Mouse (Mus musculus): Measurements from ENCODE around the gene Ckmt2. TPM values are rescaled to one million over a fixed set of nuclear protein-coding genes. Genes with fewer than 3 reads are reported as not detected.

Gene Ckmt2
- total and polyA plus RNA-seq, 2 experiments from 2014 or later, result 0.14 TPM; not detected in 1

- Histone ChIP-seq H3K9me3 (ENCODE audit: low read length) (no peaks in the 10 kb centered on the region), H3K27ac (ENCODE audit: low read depth, low read length) (no peak overlapping the region), H3K9ac (no peak overlapping the region), H3K4me3 (ENCODE audit: low read depth, low read length) (no peak overlapping the region), H3K4me1 (ENCODE audit: insufficient read depth) (no peaks in the 10 kb centered on the region), H3K4me2 (ENCODE audit: low read depth) (no peak overlapping the region), H3K27me3 (ENCODE audit: insufficient read depth, low read length) (no peaks in the 10 kb centered on the region), H3K36me3 (ENCODE audit: insufficient read depth) (no peaks in the 10 kb centered on the region)
- DNase-seq (no peak), ATAC-seq (no peak)
- WGBS, result 81% methylated on average over 7 of the region's 7 CpGs
- no peak for TF ChIP-seq CTCF (IDR thresholded peaks at IDR 0.05; ENCODE audit: low read depth)
Observed at GRCm38 (mm10) chr13:91873734-91874329, 2.9 kb downstream of the Ckmt2 start.

- ATAC-seq (peak; percentile 91), DNase-seq (peak; percentile 32)
- Histone ChIP-seq H3K9ac (no peak overlapping the region), H3K27me3 (ENCODE audit: insufficient read depth, low read length) (no peaks in the 10 kb centered on the region), H3K4me3 (ENCODE audit: low read depth, low read length) (no peak overlapping the region), H3K4me1 (ENCODE audit: insufficient read depth) (no peaks in the 10 kb centered on the region), H3K9me3 (ENCODE audit: low read length) (no peaks in the 10 kb centered on the region), H3K27ac (ENCODE audit: low read depth, low read length) (peak overlapping the region; percentile 57), H3K36me3 (ENCODE audit: insufficient read depth) (no peaks in the 10 kb centered on the region), H3K4me2 (ENCODE audit: low read depth) (no peak overlapping the region)
- TF ChIP-seq CTCF (IDR thresholded peaks at IDR 0.05; ENCODE audit: low read depth), result no peak
- WGBS, result 69% methylated on average over 1 of the region's 1 CpGs
Observed at GRCm38 (mm10) chr13:91868577-91868976, 8.1 kb downstream of the Ckmt2 start.

GRCm38 (mm10) chr13:91858835-91859234 is 17.9 kb downstream of the Ckmt2 start:
- H3K36me3 ChIP-seq (ENCODE audit: insufficient read depth), result no peaks in the 10 kb centered on the region
- no peak overlapping the region for H3K27ac ChIP-seq (ENCODE audit: low read depth, low read length)
- no peak for ATAC-seq
- WGBS, result 78% methylated on average over 7 of the region's 7 CpGs
- H3K27me3 ChIP-seq (ENCODE audit: insufficient read depth, low read length), result no peaks in the 10 kb centered on the region
- no peaks in the 10 kb centered on the region for H3K9me3 ChIP-seq (ENCODE audit: low read length)
- no peak overlapping the region for H3K9ac ChIP-seq
- DNase-seq, result no peak
- H3K4me1 ChIP-seq (ENCODE audit: insufficient read depth), result no peaks in the 10 kb centered on the region
- H3K4me3 ChIP-seq (ENCODE audit: low read depth, low read length), result no peak overlapping the region
- H3K4me2 ChIP-seq (ENCODE audit: low read depth), result no peak overlapping the region
- TF ChIP-seq CTCF (IDR thresholded peaks at IDR 0.05; ENCODE audit: low read depth), result peak; percentile 51

DNA sequence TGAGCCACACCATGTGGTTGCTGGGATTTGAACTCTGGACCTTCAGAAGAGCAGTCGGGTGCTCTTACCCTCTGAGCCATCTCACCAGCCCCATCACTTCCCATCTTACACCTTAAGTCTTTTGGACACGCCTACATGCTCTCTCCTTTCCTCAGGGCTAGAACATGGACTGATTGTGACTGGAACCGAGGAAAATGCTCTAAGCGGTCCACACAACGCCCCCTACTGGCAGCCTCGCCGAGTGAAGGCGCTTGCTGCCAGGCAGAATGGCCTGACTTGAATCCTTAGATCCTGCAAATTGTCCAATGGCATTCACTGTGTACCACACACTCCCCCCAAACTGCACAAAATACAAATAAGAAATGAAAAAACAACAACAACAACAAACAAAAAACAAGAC is 19.3 kb downstream of the Ckmt2 start:
- ATAC-seq (no peak), DNase-seq (no peak)
- TF ChIP-seq CTCF (IDR thresholded peaks at IDR 0.05; ENCODE audit: low read depth), result no peak
- no peaks in the 10 kb centered on the region for H3K36me3 ChIP-seq (ENCODE audit: insufficient read depth)
- WGBS, result 74% methylated on average over 8 of the region's 8 CpGs
- H3K9ac ChIP-seq, result no peak overlapping the region
- no peaks in the 10 kb centered on the region for H3K9me3 ChIP-seq (ENCODE audit: low read length)
- no peaks in the 10 kb centered on the region for H3K4me1 ChIP-seq (ENCODE audit: insufficient read depth)
- no peaks in the 10 kb centered on the region for H3K27me3 ChIP-seq (ENCODE audit: insufficient read depth, low read length)
- H3K4me2 ChIP-seq (ENCODE audit: low read depth), result no peak overlapping the region
- H3K4me3 ChIP-seq (ENCODE audit: low read depth, low read length), result no peak overlapping the region
- H3K27ac ChIP-seq (ENCODE audit: low read depth, low read length), result no peak overlapping the region

GRCm38 (mm10) chr13:91854412-91854811 is 22.3 kb downstream of the Ckmt2 start:
- Histone ChIP-seq H3K4me2 (ENCODE audit: low read depth) (no peak overlapping the region), H3K27ac (ENCODE audit: low read depth, low read length) (no peak overlapping the region), H3K9me3 (ENCODE audit: low read length) (no peaks in the 10 kb centered on the region), H3K36me3 (ENCODE audit: insufficient read depth) (no peaks in the 10 kb centered on the region), H3K4me1 (ENCODE audit: insufficient read depth) (no peaks in the 10 kb centered on the region), H3K27me3 (ENCODE audit: insufficient read depth, low read length) (no peaks in the 10 kb centered on the region), H3K9ac (no peak overlapping the region), H3K4me3 (ENCODE audit: low read depth, low read length) (no peak overlapping the region)
- no peak for ATAC-seq
- WGBS, result 72% methylated on average over 3 of the region's 3 CpGs
- no peak for DNase-seq
- no peak for TF ChIP-seq CTCF (IDR thresholded peaks at IDR 0.05; ENCODE audit: low read depth)

GRCm38 (mm10) chr13:91827876-91828275 is 48.8 kb downstream of the Ckmt2 start:
- H3K27ac ChIP-seq (ENCODE audit: low read depth, low read length), result no peak overlapping the region
- no peaks in the 10 kb centered on the region for H3K36me3 ChIP-seq (ENCODE audit: insufficient read depth)
- DNase-seq, result no peak
- H3K9ac ChIP-seq, result no peak overlapping the region
- H3K4me3 ChIP-seq (ENCODE audit: low read depth, low read length), result no peak overlapping the region
- no peak for TF ChIP-seq CTCF (IDR thresholded peaks at IDR 0.05; ENCODE audit: low read depth)
- no peaks in the 10 kb centered on the region for H3K4me1 ChIP-seq (ENCODE audit: insufficient read depth)
- no peak for ATAC-seq
- H3K9me3 ChIP-seq (ENCODE audit: low read length), result no peaks in the 10 kb centered on the region
- no peak overlapping the region for H3K4me2 ChIP-seq (ENCODE audit: low read depth)
- H3K27me3 ChIP-seq (ENCODE audit: insufficient read depth, low read length), result no peaks in the 10 kb centered on the region

DNA sequence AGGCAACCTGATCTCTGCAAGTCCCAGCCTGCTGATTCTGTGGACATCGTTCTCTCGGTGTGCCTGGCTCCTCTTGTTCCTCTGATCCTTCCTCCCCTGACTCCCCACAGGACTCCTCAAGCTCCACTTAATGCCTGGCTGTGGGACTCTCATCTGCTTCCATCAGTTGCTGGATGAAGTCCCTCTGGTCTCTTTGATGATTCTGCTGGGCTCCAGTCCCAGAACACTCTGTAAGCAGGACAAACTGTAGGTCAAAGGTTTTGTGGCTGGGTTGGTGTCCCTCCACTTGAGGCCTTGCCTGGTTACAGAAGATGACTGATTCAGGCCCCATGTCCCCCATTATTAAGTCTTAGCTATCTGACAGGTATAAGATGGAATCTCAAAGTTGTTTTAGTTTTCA is 50.6 kb downstream of the Ckmt2 start:
- Histone ChIP-seq H3K4me3 (ENCODE audit: low read depth, low read length) (no peak overlapping the region), H3K36me3 (ENCODE audit: insufficient read depth) (no peaks in the 10 kb centered on the region), H3K27me3 (ENCODE audit: insufficient read depth, low read length) (no peaks in the 10 kb centered on the region), H3K9ac (no peak overlapping the region), H3K27ac (ENCODE audit: low read depth, low read length) (no peak overlapping the region), H3K9me3 (ENCODE audit: low read length) (no peaks in the 10 kb centered on the region), H3K4me2 (ENCODE audit: low read depth) (no peak overlapping the region), H3K4me1 (ENCODE audit: insufficient read depth) (no peaks in the 10 kb centered on the region)
- DNase-seq (no peak), ATAC-seq (no peak)
- TF ChIP-seq CTCF (IDR thresholded peaks at IDR 0.05; ENCODE audit: low read depth), result no peak
- WGBS, result 95% methylated on average over 2 of the region's 2 CpGs

Data from forebrain, postnatal 0 days (tissue).